Mouse (Mus musculus): ENCODE data around the gene Phgr1.

Phgr1 gene

GRCm38 (mm10) chr2:118772158-118772874 lies at the start of gene Phgr1:
Gene Phgr1, plus strand, starts transcription at chr2:118772769.
- CTCF ChIA-PET = no interaction called here

DNA sequence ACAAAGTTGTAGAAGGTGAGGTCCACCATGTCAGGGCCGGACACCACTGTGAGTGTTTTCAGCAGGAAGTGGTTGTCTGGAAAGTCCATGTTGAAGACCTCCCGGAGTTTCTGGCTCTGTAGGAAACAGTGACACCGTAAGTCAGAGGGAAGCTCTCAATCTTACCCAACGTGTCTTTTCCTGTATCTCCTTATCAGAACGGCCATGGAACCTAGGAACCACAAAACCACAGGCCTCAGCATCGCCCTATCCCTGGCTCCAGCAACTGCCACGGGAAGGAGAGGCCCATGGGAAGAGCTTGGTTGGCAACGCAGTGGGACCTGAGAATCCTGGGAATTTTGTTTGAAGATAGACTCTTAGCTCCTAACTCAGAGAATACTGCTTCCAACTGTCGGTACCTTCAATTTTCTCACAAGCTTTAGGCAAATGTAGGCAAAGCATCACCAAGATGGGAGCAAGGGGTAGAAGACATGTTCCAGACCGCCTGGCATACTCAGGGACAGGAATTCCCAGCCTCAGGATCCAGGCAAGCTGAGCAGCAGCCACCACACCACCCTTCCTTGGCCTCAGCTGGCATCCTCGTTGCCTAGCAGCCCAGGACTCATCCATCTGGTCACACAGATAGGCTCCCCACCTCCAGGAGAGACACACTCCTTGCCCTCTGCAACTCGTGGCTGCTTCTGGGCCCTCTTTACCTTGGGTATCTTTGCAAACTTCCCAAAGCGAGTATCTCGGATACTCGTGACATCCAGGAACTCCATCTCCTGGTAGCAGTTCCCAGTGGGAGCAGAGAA lies 48.7 kb upstream of the Phgr1 start:
- CTCF ChIA-PET = no interaction called here

GRCm38 (mm10) chr2:118725511-118725910 lies 47.1 kb upstream of the Phgr1 start:
- CTCF ChIA-PET = no interaction called here

GRCm38 (mm10) chr2:118726873-118727272 lies 45.7 kb upstream of the Phgr1 start:
- CTCF ChIA-PET = no interaction called here

DNA sequence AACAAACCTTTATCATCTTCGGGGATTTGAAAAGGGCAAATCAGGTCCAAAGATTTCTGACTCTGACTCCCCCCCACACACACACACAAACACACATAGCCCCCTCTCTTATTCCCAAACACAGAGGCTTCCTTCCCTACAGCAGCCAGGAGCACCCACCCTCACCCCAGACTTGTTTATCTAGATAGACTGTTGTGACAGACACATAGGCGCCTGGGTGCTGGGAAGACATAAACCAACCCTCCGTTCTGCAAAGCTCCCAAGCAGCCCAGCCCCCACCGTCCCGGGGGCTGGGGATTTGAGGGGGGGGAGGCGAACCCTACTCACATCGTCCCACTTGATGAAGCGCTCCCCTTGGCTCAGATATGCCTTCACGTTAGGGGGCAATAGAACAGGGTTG lies 44.7 kb upstream of the Phgr1 start:
- CTCF ChIA-PET = interaction anchor here (1.1 kb wide), 1 partner anchor 19 kb away, joined by 4 read pairs; no protein-coding TSS in a partner anchor

DNA sequence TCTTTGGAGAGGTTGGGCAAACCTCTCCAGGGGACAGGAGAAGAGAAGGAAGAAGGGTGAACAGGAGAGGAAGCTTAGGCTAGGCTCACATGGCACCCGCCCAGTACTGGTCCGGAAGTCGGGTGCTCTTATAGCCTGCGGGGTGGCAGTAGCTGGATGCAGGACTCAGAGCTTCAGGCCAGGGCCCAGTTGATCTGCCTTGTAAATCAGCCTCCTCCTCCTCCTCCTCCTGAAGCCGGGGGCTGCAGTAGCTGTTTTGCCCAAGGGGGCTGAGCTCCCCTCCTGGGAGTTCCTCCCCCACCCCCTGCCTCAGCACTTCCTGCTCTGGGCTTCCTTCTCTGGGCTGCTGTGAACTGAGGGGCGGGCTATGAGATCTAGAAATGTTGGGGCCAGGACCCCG lies 44.2 kb upstream of the Phgr1 start, which contains the start of gene Plcb2:
Plcb2 (minus strand) TSS at position 102 of the 400 bp plus-strand sequence.
- CTCF ChIA-PET = interaction anchor here (1.1 kb wide), 1 partner anchor 19 kb away, joined by 4 read pairs; no protein-coding TSS in a partner anchor

DNA sequence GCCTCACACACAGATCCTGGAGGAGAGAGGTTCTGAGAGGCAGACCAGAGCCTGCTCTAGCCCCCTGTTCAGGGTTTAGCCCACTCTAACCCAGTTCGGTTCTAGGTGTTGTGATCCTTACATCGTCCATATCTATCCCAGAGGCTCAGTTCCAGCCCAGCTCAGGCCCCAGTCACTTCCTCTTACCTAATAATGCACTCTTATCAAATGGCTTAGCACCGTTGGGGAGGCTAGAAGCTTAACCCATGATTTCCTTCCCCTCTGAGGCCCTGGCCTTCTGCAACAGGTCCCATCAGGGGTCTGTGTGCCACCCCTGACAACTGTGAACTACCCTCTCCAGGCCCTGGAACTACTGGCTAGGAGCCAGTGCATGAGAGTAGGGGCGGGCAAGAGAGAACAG lies 43.4 kb upstream of the Phgr1 start:
- CTCF ChIA-PET = no interaction called here

DNA sequence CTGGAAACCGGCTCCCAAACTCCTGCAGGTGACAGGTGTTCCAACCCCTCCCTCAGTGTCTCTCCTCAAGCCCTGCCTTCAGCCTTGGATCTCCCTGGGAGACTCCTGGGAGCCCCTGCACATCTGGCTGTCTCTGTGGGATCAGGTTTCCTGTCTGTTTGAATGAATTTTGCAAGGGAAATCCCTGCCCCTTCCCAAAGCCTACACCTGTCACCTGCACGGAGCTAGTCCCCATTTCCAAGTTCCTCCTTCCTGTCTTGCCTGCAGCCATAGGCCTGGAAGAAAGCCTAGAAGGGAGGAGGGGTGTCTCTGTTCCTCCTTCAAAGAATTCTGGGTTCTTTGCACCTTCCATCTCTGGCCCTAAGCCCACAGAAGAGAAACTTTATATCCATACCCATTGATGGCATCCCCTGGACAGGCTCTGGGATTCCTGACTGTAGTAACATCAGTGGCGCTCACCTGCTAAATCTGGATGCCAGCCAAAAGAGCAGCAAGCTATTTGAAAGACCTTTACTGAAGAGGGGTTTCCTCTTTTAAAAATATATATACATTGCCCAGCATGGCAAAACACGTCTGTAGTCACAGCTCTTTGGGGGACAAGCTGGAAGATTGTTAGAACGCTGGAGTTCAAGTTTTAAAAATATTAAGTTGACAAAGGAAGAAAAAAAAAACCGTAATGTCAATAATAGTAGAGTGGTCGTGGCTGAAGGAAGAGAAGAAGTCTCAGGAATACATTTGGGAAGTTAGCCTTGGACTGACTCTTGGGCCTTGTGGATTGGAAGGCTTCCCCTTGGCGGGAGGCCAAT lies 42.5 kb upstream of the Phgr1 start:
- CTCF ChIA-PET = interaction anchor here (0.6 to 1.3 kb wide), 2 partner anchors 33 to 285 kb away, joined by 4 to 7 read pairs; no protein-coding TSS in a partner anchor

DNA sequence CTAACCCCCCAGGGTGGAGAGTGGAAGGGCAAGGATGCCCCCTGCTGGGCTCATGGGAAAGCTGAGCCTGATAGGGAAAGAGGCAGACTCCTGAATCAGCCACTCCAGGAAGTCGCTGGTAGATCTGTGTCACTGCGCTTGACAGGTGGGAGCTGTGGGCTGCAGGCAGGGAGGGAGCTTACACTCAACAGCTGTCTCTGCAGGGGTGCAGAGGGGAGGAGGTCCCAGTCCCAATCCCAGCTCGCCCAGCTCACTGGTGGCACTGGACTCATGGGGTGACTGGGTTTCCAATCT lies 42.0 kb upstream of the Phgr1 start:
- CTCF ChIA-PET = interaction anchor here (1.3 kb wide), 1 partner anchor 34 kb away, joined by 4 read pairs; no protein-coding TSS in a partner anchor

DNA sequence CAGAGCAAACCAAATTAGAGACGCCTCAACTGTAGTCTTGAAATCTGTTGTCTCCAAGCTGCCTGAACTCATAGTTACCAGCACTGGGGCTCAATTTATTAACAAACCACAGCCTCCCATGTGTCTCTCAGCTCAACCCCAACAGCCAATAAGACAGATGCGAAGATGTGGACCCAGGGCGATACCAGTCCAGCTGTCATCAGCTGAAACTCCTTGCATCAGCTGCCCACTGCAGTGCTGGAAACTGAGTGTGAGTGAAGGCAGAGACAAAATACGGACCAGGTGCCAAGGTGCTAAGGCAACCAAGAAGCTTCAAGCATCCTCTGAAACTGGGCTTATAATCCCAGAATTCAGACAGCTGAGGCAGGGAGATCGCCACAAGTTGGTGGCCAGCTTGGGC lies 40.6 kb upstream of the Phgr1 start:
- CTCF ChIA-PET = interaction anchor here (1.7 kb wide), 1 partner anchor 10 kb away, joined by 4 read pairs; no protein-coding TSS in a partner anchor

DNA sequence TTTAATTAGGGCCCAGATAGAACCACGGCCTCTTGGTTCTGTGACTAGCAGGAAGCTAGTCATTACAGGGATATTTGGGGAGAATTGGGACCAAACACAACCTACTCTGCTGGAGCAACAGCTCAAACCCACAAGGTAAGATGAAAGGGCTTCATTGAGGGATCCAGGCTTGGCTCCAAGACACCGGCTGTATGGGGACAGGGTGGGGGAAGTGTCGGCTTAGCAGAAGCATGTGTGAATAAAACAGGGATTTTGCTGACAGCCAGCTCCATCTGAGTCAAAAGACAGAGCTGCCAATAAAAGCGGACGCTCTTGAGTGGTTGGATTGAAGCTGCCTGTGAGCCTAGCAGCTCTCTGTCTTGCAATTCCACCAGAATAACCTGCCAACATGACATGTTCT lies 39.2 kb upstream of the Phgr1 start:
- CTCF ChIA-PET = interaction anchor here (1.7 kb wide), 1 partner anchor 9 kb away, joined by 4 read pairs; no protein-coding TSS in a partner anchor

GRCm38 (mm10) chr2:118740341-118740740 lies 32.2 kb upstream of the Phgr1 start:
- CTCF ChIA-PET = interaction anchor here (0.6 kb wide), 1 partner anchor 142 kb away, joined by 3 read pairs; no protein-coding TSS in a partner anchor

DNA sequence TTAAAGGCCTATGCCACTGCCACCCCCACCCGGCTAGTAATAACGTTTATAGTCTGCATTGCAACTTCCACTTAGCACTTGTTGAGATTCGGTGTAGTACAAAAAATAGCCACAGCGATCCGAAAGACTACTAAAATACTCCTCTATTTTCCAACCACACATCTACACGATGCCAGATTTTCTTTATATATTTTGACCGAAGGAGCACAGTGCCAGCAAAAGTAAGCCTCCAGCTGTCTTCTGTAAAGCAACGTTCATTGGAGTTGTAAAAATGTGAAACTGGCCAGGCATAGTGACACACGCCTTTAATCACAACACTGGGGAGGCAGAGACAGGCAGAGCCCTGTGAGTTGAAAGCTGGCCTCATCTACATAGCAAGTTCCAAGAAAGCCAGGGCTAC lies 31.4 kb upstream of the Phgr1 start:
- CTCF ChIA-PET = no interaction called here

DNA sequence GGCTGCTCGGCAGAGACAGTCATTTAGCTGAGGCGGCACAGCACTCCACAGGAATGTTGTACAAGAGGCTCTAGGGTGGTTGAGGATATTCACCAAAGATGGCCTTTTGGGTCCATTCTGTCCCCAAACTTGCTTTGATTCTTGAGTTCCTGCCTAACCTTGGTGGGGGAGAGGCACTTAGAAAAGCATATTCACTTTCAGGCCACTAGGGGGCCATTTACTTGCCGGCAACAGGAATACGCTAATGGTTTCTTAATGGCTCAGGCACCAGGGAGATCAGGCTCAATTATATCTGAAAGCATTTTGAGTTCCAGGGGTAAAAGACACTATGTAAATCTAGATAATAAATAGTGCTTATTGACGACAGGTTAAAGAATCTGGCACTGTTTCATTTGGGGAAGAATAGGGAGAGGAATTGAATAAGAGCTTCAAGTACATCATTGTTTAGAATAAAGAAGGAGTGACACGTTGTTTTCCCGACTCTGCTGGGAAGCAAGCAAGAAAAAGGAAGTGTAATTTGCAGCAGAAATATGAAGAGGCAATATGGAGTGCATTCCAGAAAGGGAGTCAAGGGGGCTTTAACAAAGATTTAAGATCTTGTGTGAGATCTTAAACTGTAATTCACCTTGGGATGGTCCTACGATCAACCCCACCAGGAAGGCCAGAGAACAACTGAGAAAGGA lies 29.2 kb upstream of the Phgr1 start:
- CTCF ChIA-PET = interaction anchor here (0.6 to 2.0 kb wide), 4 partner anchors 16 to 105 kb away, joined by 3 to 9 read pairs (median 4); no protein-coding TSS in a partner anchor

DNA sequence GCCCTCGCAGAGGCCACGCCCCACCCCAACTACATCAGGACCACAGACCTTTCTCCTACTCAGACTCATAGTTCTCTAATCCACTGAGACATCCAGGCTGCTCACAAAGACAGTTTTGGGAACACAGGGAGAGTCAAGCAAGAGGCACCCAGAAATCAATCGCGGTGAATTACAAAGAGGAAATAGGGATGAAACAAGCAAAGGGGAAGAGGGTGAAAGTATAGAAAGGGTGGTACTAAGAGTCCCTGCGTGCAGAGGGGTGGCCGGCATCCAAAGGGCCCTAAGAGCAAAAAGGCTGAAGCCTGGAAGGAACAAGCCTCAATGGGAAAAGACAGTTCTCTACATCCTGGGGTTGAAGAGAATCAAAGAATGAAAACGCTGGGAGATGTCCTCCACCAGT lies 27.9 kb upstream of the Phgr1 start:
- CTCF ChIA-PET = no interaction called here

- CTCF ChIA-PET = interaction anchor here (1.0 kb wide), 1 partner anchor 13 kb away, joined by 3 read pairs; no protein-coding TSS in a partner anchor
Measured at GRCm38 (mm10) chr2:118745232-118745884, 27.2 kb upstream of the Phgr1 start, which contains the start of gene Inafm2. Gene Inafm2, plus strand, starts transcription at chr2:118745758.

- CTCF ChIA-PET = interaction anchor here (0.6 to 1.4 kb wide), 4 partner anchors 12 to 203 kb away, joined by 3 to 5 read pairs (median 4); partner anchors contain the start of gene Plcb2
Measured at GRCm38 (mm10) chr2:118745915-118746901, 26.4 kb upstream of the Phgr1 start.

GRCm38 (mm10) chr2:118747301-118747960 lies 25.1 kb upstream of the Phgr1 start:
- CTCF ChIA-PET = interaction anchor here (0.6 to 1.4 kb wide), 4 partner anchors 19 to 204 kb away, joined by 3 to 6 read pairs (median 4); partner anchors contain the start of gene Plcb2

Data from spleen, embryonic (tissue).